Mouse (Mus musculus): Measurements from ENCODE around the gene Kcnb1. TPM values are rescaled to one million over a fixed set of nuclear protein-coding genes. Genes with fewer than 3 reads are reported as not detected.

Gene Kcnb1
- polyA plus RNA-seq, 1 experiment, result 0.62 TPM

- Histone ChIP-seq H3K4me3 (ENCODE audit: insufficient read depth, low read length) (no peak overlapping the region), H3K27ac (ENCODE audit: insufficient read depth, low read depth, low read length) (no peak overlapping the region)
Observed at GRCm38 (mm10) chr2:167077199-167077962, 112.6 kb downstream of the Kcnb1 start.

GRCm38 (mm10) chr2:167076759-167077158 lies 113.2 kb downstream of the Kcnb1 start:
- Histone ChIP-seq H3K4me3 (ENCODE audit: insufficient read depth, low read length) (no peak overlapping the region), H3K4me1 (ENCODE audit: control insufficient read depth, insufficient read depth, low read length) (peaks cover 13% of the 10 kb centered on the region), H3K27ac (ENCODE audit: insufficient read depth, low read depth, low read length) (no peak overlapping the region)
- no peak for TF ChIP-seq POLR2A (IDR thresholded peaks at IDR 0.05; ENCODE audit: borderline replicate concordance, low read depth, low read length)
- no peak for TF ChIP-seq CTCF (IDR thresholded peaks at IDR 0.05; ENCODE audit: low read depth, low read length)

More at GRCm38 (mm10) chr2:167077199-167077962, 112.6 kb downstream of the Kcnb1 start:
- peaks cover 13% of the 10 kb centered on the region for H3K4me1 ChIP-seq (ENCODE audit: control insufficient read depth, insufficient read depth, low read length)
- TF ChIP-seq POLR2A (IDR thresholded peaks at IDR 0.05; ENCODE audit: borderline replicate concordance, low read depth, low read length), result no peak
- no peak for TF ChIP-seq CTCF (IDR thresholded peaks at IDR 0.05; ENCODE audit: low read depth, low read length)

GRCm38 (mm10) chr2:167076352-167076751 lies 113.6 kb downstream of the Kcnb1 start:
- TF ChIP-seq CTCF (IDR thresholded peaks at IDR 0.05; ENCODE audit: low read depth, low read length) (no peak), POLR2A (IDR thresholded peaks at IDR 0.05; ENCODE audit: borderline replicate concordance, low read depth, low read length) (no peak)
- Histone ChIP-seq H3K4me3 (ENCODE audit: insufficient read depth, low read length) (no peak overlapping the region), H3K27ac (ENCODE audit: insufficient read depth, low read depth, low read length) (no peak overlapping the region), H3K4me1 (ENCODE audit: control insufficient read depth, insufficient read depth, low read length) (peaks cover 13% of the 10 kb centered on the region)

GRCm38 (mm10) chr2:167074587-167074986 lies 115.4 kb downstream of the Kcnb1 start:
- TF ChIP-seq POLR2A (IDR thresholded peaks at IDR 0.05; ENCODE audit: borderline replicate concordance, low read depth, low read length), result no peak
- no peak for TF ChIP-seq CTCF (IDR thresholded peaks at IDR 0.05; ENCODE audit: low read depth, low read length)
- H3K4me1 ChIP-seq (ENCODE audit: control insufficient read depth, insufficient read depth, low read length), result peaks cover 13% of the 10 kb centered on the region
- no peak overlapping the region for H3K4me3 ChIP-seq (ENCODE audit: insufficient read depth, low read length)
- H3K27ac ChIP-seq (ENCODE audit: insufficient read depth, low read depth, low read length), result no peak overlapping the region

- Histone ChIP-seq H3K4me1 (ENCODE audit: control insufficient read depth, insufficient read depth, low read length) (peaks cover 4% of the 10 kb centered on the region; the same call in 1 of the 2 replicates), H3K4me3 (ENCODE audit: insufficient read depth, low read length) (peak overlapping the region; percentile 59), H3K27ac (ENCODE audit: insufficient read depth, low read depth, low read length) (no peak overlapping the region)
- TF ChIP-seq CTCF (IDR thresholded peaks at IDR 0.05; ENCODE audit: low read depth, low read length), result peak; percentile 100
- TF ChIP-seq POLR2A (IDR thresholded peaks at IDR 0.05; ENCODE audit: borderline replicate concordance, low read depth, low read length), result no peak
Observed at GRCm38 (mm10) chr2:167071641-167072601, 118.0 kb downstream of the Kcnb1 start.

GRCm38 (mm10) chr2:167071266-167071640 lies 118.7 kb downstream of the Kcnb1 start:
- H3K27ac ChIP-seq (ENCODE audit: insufficient read depth, low read depth, low read length), result no peak overlapping the region

GRCm38 (mm10) chr2:167070341-167070740 lies 119.6 kb downstream of the Kcnb1 start:
- H3K4me1 ChIP-seq (ENCODE audit: control insufficient read depth, insufficient read depth, low read length), result peaks cover 9% of the 10 kb centered on the region; the same call in 1 of the 2 replicates
- H3K4me3 ChIP-seq (ENCODE audit: insufficient read depth, low read length), result no peak overlapping the region
- no peak overlapping the region for H3K27ac ChIP-seq (ENCODE audit: insufficient read depth, low read depth, low read length)
- TF ChIP-seq CTCF (IDR thresholded peaks at IDR 0.05; ENCODE audit: low read depth, low read length) (no peak), POLR2A (IDR thresholded peaks at IDR 0.05; ENCODE audit: borderline replicate concordance, low read depth, low read length) (no peak)

More at GRCm38 (mm10) chr2:167071266-167071640, 118.7 kb downstream of the Kcnb1 start:
- TF ChIP-seq POLR2A (IDR thresholded peaks at IDR 0.05; ENCODE audit: borderline replicate concordance, low read depth, low read length), result no peak
- no peak for TF ChIP-seq CTCF (IDR thresholded peaks at IDR 0.05; ENCODE audit: low read depth, low read length)
- Histone ChIP-seq H3K4me3 (ENCODE audit: insufficient read depth, low read length) (peak overlapping the region; percentile 59), H3K4me1 (ENCODE audit: control insufficient read depth, insufficient read depth, low read length) (peaks cover 4% of the 10 kb centered on the region; the same call in 1 of the 2 replicates)

- H3K4me3 ChIP-seq (ENCODE audit: insufficient read depth, low read length), result no peak overlapping the region
- TF ChIP-seq POLR2A (IDR thresholded peaks at IDR 0.05; ENCODE audit: borderline replicate concordance, low read depth, low read length) (no peak), CTCF (IDR thresholded peaks at IDR 0.05; ENCODE audit: low read depth, low read length) (no peak; the same call in 1 of the 2 replicates)
- H3K4me1 ChIP-seq (ENCODE audit: control insufficient read depth, insufficient read depth, low read length), result peaks cover 15% of the 10 kb centered on the region
- no peak overlapping the region for H3K27ac ChIP-seq (ENCODE audit: insufficient read depth, low read depth, low read length)
Observed at GRCm38 (mm10) chr2:167067575-167067974, 122.4 kb downstream of the Kcnb1 start.
